Mouse (Mus musculus): ENCODE results near the gene Sypl.

The Sypl gene

DNA sequence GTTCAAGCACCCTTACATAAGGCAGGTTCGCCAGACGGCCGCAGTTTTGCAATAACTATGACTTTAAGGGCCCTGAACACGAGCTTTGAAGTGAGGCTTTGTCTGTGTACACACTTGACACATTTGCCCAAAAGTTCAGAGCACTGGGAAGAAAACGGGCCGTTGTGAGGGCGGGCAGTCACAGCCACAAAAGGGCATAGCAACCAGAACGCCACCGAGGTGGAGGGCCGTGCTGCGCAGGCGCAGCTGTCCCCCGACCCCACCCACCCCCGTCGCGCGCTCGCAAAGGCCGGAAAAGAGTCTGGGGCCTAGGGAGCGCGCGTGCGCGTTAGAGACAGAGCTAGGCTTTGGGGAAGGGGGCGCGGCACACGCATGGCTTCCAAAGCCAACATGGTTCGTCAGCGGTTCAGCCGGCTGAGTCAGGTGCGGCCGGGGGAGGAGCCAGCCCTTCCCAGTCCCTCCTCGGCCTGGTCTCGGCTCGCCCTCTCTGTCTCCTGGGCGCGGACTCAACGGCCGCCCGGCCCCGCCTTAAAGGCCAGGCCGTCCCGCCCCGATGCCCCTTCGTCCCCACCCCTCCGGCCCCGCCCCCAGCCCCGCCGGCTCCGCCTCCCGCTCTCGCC, at the start of gene Sypl:
TSS of gene Sypl (plus strand) at position 296 of the 620 bp plus-strand sequence.
- peak; percentile 95 to 98 for DNase-seq (ENCODE audit: low spot score in 2 of 2)

DNA sequence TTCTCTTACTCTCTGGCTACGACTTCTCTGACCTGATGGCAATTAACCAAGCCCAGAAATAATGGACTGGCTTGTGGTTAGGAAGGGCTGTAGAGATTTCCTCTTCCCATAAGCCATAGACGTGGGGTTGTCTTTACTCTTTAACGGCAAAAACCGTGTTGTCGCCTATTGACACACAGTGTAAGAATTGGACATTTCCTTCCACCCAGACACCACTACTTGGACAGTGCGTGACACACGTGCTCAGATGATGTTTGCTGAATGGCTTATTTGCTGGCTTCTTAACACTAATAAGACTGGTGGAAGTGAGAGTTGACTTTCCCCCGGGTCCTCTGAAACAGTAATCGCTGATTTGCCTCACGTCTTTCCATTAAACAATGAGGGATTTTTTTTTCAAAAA, 44.0 kb upstream of the Sypl start:
- no peak for DNase-seq (ENCODE audit: low spot score in 2 of 2)

DNA sequence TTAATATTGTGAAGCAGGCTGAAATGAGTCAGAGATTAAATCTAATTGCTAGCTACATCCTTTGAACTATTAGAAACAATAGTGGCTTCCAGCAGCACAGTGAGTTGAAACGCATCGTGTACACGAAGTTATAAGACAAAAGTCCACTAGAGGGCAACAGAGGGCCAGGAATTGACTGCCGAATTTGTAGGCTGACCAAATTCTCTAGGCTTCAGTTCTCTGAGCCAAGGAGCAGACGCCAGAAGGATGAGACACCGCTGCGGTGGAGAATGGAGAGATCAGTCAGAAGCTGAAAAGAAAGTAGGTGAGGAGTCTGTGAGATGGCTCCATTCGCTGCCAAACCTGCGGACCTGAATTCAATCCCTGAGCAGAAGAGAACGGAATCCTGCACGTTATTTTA, 43.6 kb upstream of the Sypl start:
- peak; percentile 19 to 37 for DNase-seq (ENCODE audit: low spot score in 2 of 2)

DNA sequence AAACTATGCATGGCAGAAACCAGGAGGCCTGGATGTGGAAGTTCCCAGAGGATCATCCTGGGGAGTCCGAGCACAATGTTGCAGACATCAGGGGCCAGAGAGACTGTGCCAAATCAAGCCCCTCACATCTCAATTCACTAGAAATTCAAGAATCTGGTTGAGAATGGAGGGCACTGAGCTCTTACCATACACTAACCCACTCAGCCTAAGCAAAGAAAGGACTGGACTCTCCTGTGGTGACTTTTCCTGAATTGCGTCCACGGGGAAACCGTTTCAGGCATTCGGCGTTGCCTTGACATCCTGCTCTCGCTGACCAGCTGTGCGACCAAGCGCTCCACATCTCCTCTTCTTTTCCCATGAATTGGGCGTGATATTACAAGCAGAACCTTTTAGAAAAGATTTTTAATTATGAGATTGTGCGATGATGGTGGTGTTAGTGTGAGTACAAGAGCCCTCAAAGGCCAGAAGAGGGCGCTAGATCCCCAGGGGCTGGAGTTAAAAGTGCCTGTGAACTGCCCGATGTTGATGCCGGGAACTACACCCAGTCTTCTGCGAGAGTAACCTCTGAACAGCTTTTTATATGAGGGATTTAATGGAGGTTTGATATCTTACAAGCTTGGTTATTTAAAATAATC, 43.0 kb upstream of the Sypl start:
- DNase-seq (ENCODE audit: low spot score in 2 of 2): peak; percentile 16 to 21

DNA sequence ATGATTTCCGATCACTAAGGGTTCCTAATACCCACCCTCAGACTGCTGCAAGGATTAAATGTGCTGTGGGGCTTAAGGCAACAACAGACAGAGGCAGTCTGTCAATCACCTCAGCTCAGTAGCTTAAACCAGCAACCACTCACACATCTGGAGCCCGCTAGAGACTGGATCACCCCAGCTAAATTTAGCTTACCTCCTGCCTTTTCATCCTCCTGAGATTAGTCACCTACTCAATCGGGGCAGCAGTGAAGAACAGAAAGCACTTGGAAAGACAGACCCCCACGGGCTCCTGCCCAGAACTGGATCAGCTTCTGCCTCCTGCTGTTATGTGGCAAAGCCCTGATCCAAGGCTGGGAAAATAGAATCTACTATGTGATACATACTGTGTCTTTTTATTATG, 42.1 kb upstream of the Sypl start:
- DNase-seq (ENCODE audit: low spot score in 2 of 2): no peak

DNA sequence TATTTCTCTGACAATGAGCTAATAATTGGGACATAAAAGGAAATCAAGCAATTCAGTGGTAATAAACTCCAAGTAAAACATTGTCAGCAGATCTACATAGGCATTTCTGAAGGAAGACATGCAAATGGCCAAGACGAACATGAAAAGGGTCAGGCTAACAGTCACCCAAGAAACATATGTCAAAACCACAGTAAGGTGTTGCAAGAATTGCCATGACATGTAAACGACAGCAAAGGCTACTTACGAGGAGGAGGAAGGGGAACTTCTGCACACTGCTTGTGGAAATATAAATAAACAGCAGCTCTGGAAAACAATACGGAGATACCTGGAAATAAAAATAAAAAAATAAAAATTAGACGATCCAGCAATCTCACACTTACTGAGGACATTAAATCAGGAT, 40.9 kb upstream of the Sypl start:
- no peak for DNase-seq (ENCODE audit: low spot score in 2 of 2)

DNA sequence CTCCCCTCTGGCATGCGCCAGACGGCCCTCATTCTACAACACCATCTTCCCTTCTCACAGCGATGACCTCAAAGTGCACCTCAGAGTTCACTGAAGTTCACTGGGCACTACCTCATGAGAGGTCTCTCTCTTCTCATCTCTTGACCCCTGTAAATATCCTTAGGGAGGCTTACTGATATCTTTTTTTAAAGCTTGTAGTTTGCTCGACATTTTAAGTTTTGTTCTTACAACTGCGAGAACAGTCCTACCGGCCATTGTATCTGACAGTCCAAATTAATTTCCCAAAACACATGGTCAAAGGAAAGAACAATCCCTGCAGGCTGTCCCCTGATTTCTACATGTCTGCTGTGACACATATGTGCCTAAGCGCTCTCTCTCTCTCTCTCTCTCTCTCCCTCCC, 35.0 kb upstream of the Sypl start:
- no peak for DNase-seq (ENCODE audit: low spot score in 2 of 2)

DNA sequence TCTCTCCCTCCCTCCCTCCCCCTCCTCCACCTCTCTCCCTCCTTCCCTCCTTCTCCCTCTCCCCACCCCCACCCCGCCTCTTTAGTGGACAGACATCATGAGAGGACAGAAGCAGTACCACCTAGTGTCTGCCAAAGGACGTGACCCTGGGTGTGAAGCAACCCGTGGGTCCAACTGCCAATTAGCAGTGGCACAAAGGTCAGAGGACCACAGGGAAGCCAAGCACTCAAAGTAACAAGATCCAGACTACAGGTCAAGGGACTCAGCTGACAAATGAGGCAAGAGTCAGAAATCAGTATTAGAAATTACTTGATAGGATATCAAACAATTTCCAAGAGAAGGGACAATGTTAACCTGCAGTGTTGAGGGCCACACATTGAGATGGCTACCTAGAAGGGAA, 34.6 kb upstream of the Sypl start:
- no peak for DNase-seq (ENCODE audit: low spot score in 2 of 2)

DNA sequence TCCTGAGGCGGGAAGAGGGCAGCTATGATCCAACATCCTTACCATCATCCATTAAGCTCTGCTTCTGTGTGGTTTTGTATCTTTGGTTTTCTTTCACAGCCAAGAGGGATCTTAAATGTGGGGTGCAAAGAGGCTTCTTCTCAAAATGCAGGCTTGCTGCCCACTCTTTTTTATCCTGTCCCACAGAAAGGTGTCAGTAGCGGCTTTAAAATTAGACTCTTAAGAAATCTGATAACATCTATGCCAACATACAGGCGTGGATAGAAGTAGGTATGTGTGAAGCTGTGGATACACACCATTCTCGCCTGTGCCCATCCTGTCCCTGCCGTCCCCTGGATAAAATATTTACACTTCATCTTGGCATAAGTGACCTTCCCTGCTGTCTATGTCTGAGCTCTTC, 34.2 kb upstream of the Sypl start:
- DNase-seq (ENCODE audit: low spot score in 2 of 2): no peak

DNA sequence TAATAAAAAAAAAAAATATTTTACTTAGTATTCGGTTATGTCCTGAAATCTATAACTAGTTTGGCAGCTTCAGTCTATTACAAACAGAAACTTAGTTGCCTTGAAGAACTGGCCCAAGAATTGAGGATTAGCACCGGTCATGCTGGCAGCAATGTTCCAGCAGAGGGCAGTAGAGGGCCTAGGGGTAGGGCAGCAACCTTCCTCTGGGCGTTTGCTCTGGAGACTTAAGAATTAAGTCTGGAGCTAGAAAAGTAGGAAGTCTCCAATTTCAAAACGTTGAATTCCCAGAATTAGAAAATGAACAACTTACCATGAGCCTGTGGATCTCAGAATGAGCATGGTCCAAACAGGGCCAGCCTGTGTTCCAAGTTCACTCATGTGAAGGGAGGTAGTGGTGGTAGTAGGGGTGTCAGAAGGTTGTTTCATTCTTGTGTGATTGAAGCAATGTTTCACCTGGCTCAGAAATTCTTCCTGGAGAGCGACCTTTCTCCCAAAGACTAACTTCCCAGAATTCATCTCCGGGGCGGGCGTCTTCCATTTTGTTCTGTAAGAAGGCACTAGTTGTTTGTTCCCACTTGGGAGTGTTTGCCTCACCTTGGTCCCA, 33.4 kb upstream of the Sypl start:
- DNase-seq (ENCODE audit: low spot score in 2 of 2): peak; percentile 45 to 71

DNA sequence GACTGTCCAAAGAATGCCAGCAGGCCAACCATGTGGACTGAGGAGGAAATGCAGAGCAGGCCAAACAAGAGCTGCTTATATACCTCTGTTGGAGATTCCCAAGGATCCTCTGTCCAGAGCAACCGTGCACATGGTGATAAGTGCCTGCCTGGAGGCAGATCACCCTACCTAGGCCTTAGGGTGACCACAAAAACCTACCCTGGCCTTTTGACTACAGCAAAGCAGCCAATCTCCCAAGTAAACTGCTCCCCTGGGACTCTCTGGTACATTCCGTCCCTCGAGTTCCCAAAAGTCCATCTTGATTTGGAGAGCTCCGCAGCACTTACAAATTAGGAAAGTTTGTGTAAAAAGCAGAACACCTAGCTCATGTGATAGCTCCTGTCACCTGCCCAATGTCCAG, 32.6 kb upstream of the Sypl start:
- no peak for DNase-seq (ENCODE audit: low spot score in 2 of 2)

DNA sequence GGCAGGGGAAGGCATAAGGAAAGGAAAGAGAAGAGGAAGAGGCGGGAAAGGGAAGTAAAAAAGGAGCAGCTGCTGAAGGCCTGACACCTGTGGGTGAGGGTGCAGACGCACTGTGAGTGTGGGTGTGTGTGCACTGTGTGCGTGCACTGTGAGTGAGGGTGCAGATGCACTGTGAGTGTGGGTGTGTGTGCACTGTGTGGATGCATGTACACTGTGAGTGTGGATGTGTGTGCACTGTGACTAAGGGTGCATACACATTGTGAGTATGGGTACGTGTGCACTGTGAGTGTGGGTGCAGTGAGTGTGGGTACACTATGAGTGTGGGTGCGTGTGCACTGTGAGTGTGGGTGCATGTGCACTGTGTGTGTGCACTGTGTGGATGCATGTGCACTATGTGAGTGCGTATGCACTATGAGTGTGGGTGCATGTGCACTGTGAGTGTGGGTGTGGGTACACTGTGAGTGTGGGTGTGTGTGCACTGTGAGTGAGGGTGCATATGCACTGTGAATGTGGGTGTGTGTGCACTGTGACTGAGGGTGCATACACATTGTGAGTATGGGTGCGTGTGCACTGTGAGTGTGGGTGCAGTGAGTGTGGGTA, 32.1 kb upstream of the Sypl start:
- DNase-seq (ENCODE audit: low spot score in 2 of 2): no peak

DNA sequence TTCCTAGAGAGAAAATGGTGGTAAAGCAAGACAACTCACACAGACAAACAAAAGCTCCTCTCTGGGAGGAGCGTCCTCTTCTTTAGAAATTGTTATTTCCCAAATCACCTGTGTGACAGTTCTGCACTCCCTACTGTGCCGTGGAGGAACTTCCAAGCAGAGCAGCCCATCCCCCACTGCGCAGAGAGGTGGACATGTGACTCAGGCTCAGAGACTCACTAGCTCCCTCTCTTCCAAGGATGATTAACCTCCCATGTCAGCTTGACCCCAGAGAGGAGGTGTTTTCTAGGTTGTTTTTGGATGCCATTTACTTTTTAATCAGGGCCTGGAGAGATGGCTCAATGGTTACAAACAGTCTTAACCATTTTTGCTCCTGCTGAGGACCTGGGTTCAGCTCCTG, 29.4 kb upstream of the Sypl start:
- no peak for DNase-seq (ENCODE audit: low spot score in 2 of 2)

DNA sequence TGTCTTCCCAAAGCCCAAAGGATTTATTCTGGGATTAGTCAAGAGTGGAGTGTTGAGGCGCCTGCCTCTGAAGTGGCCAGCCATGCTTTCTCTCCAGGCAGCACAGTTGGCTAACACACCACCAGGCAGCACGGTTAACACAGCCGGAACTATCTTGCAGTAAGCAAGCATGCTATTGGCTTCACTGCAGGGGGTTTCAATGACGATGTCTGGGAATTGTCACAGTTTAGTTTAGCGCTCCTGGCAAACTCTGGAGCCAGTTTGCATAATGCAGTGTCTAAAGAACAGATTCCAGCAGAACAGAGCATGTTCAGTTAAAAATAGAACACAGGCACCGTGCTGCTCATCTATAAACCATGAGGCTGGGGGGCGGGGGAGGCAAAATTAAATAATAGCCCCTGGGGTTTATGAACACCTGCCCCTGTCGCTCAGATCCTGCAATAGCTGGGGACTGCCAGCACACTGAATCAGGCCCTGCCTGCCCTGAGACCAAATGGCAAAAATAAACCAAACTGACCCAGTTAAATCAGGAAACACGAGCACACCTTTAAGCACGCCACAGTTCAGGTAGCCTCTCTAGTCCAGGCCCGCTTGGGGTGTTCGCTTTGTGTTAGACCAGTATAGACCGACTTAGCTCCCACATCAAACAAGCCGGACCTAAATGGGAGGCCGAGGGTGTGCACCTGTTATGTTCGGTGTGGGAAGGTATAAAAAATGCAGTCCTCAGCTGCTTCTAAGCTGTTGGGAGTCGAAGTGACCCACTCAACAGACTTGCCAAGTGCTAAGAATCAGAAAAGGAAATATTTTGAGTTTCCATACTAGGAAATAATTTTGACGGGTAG, 27.1 kb upstream of the Sypl start:
- no peak for DNase-seq (ENCODE audit: low spot score in 2 of 2)

DNA sequence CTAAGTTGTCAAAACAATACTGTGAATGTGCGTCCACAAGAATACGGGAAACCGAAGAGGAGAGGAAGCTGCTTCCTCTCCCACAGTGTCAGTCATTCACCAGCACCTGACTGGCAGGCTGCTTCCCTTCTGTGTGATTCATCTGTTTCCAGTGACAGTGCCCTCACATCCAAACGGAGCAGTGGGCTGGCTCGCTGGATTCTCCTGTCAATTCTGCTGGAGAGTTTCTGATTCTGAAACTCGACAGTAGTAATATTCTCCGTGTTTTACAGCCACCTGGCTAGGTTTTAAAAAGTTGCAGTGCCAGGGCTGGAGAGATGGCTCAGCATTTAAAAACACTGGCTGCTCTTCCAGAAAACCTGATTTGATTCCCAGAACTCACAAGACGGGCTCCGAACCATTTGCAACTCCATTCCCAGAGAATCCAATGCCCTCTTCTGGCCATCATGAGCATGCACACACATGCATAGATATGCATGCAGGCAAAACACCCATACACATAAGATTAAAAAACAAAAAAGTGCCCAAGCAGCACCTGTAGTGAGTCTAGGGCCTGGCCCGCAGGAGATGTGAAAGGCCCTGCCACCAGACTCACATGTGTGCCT, 26.4 kb upstream of the Sypl start:
- DNase-seq (ENCODE audit: low spot score in 2 of 2): no peak

DNA sequence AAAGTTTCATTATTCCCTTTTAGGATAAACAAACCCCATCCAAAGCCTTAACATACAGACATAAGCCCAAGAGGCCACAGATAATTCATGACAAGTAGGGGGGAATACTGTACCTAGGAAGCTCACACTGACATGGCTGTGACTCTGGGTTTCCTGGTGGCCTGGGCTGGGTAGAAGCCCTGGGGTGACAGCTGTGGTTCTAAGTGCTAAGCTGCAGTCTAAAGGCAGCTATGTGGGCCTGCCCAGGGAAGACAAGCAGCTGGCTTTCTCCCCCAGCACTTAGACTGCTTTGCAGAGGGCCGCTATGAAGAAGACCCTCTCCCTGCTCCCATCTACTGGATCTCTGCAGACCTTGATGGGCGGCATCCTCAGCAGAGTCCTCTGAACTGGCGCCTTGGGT, 25.5 kb upstream of the Sypl start:
- no peak for DNase-seq (ENCODE audit: low spot score in 2 of 2)

DNA sequence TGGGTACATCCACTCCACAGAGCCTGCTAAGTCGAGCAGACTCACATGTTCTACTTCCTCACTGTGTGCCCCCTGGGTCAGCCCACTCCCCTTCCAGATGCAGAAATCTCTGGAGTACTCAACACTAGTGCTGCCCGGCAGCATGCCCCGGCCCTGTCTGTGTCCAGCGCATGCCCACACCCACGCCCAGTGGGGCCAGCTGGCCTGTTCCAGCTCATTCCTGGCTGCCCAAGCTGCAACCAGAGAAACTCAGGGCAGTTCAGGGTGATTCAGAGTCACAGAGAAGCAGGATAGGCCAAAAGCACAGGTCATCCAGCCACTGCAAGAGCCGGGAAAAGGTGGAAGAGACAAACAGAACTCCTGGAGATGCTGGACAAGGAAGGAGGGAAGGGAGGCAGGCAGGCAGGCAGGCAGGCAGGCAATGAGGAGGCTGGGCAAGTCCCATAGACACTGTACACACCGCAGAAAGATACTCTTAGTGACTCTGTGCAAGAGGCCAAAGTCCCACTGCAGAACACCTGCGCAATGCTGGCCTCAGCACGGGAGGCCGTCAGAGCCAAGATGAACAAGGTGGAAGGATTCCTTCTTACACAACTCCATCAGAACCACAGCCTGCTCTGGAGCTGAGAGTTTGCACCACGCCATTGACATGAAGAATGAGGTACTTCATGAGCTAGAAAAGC, 23.7 kb upstream of the Sypl start:
- DNase-seq (ENCODE audit: low spot score in 2 of 2): no peak

DNA sequence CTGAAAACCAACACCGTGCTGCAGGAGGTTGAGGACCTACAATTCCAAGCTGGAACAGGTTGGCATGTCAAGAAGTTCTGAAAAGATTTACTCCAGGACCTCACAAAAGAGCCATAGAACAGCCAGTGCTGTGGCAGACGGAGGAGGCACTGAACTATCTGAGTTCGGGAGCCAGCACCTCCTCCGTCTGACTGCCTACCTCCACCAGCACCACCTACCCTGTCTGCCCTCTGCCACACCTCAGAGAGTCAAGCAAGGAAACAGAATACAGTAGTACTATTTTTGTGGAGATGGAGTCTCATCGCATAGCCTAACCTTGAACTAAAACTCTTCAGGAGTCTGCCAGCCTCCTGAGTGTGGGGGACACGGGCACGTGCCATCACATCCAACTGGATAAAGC, 23.1 kb upstream of the Sypl start:
- DNase-seq (ENCODE audit: low spot score in 2 of 2): no peak

DNA sequence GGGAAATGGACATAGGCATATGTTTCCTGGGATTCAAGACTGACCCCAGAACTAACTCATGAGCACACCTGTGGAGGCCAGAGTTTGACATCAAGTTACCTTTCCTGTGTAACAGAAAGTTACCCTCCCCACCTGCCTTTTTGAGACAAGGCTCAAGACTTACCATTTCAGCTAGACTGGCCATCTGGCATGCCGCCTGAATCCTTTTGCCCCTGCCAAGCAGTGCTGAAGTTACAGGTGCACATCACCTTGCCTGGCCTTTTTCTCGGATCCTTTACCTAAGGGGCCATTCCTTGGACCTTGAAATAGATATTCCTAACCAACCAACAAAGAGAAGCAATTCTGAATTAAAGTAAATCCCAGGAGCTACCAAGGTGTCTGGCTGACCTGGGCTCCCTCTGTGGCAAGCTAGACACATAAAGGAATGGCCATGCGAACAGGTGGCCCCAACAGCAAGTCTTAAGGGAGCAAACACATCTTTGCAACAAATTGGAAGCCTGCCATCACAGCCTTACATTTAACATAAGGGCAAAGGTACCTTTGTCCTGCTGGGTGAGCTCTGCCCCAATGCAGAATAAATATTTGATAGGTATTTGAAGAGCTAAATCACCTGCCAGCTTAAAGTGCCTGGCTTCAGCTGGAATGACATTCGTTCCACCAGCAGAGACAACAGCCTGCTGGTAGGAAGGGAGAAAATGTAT, 17.3 kb upstream of the Sypl start:
- no peak for DNase-seq (ENCODE audit: low spot score in 2 of 2)

DNA sequence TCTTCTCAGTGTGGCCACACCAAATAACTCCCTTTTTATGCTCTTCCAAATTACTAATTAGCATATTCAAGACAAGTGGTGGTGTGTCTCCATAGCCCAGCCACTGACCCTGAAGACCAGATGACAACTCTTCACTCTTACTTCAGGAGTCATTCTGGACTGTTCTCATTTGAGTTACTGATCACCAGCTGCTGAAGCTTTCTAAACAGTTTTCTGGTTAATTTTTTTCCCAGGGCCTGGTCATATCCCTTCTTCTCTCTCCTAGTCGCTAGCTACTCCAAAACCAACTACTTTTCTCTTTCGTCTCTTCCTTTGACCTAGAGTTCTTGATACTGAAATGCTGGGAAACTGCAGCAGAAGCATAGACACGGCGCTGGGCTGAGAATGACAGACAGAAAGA, 12.6 kb upstream of the Sypl start:
- no peak for DNase-seq (ENCODE audit: low spot score in 2 of 2)

DNA sequence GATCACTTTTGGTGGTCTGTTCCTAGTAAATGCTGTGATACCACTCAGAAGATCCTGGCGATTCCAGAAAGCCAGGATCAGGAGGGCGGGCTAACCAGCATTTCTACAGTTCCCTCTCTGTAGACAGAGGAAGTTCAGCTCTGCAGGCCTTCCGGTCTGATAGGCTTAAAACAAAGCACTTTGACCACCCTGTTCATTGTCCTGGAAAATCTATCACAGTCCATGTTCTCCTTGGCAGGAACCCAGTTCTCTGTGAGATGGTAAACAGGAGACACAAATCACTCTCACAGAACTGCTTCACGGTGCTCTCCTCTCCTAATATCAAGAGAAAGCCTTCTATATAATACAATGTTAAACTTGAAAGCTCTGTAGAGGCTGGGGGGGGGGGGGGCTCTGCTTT, 10.3 kb upstream of the Sypl start:
- no peak for DNase-seq (ENCODE audit: low spot score in 2 of 2)

All from natural killer cell, adult 2 months (primary cell).